Mouse (Mus musculus): ENCODE measurements around the gene Kcnip2. TPM values are rescaled to one million over a fixed set of nuclear protein-coding genes. Genes with fewer than 3 reads are reported as not detected.

The Kcnip2 gene
- total and polyA plus RNA-seq, 2 experiments from 2014 or later: 41.8 to 81.7 TPM

DNA sequence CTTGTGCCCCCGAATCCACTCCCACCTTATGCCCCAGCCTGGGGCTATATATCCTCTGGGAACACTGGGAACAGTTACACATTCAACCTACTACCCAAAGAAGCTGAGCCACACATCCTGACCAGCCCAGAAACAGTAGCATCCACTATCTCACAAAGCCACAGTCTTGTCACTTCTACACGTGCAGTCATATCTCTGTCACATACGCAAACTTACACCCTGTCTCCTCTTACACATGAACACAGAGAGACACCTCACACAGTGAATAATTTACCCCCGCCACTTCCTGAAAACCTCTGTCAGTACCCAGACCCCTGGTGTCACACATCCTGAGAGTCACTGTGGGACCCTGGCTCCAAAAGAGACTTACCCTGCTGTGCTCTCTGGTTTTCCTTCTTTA, 13.2 kb downstream of the Kcnip2 start:
- no peaks in the 10 kb centered on the region for H3K9me3 ChIP-seq (replicated peaks; ENCODE audit: control insufficient read depth, low read length)
- ATAC-seq (ENCODE audit: insufficient read depth, low read depth) (no peak), DNase-seq (ENCODE audit: low spot score) (no peak)
- H3K9ac ChIP-seq (replicated peaks; ENCODE audit: low read depth, low read length): no peak overlapping the region
- H3K4me1 ChIP-seq (ENCODE audit: control insufficient read depth, insufficient read depth): no peaks in the 10 kb centered on the region
- no peak overlapping the region for H3K27ac ChIP-seq (ENCODE audit: low read depth)
- H3K4me3 ChIP-seq (ENCODE audit: low read depth, low read length): no peak overlapping the region
- TF ChIP-seq EP300 (IDR thresholded peaks at IDR 0.05; ENCODE audit: low read depth) (no peak), CTCF (IDR thresholded peaks at IDR 0.05; ENCODE audit: low read depth) (no peak)
- no peaks in the 10 kb centered on the region for H3K27me3 ChIP-seq (ENCODE audit: control insufficient read depth, insufficient read depth, low read length)
- WGBS: 48% methylated on average over 4 of the region's 4 CpGs
- no peak overlapping the region for H3K4me2 ChIP-seq (ENCODE audit: low read depth, low read length)
- H3K36me3 ChIP-seq (replicated peaks; ENCODE audit: control insufficient read depth, insufficient read depth, low read length): no peaks in the 10 kb centered on the region

DNA sequence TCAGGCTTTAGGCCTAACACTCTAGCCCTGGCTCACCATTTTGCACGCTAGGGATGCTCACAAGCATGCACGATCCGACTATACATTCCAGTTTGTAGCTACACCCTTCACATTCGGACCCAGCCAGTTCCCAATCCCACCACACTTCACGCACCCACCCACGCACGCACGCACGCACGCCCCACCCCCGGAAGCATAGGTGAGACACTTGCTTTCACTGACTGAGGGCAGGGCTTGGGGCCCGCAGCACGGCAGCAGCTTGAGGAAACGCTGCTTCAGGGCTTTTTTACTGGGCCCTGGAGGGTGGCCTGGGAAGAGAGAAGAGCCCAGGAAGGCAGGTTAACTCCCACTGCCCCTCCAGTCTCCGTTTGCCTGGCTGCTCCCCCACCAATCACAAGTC, 19.0 kb downstream of the Kcnip2 start:
- no peaks in the 10 kb centered on the region for H3K9me3 ChIP-seq (replicated peaks; ENCODE audit: control insufficient read depth, low read length)
- no peak overlapping the region for H3K27ac ChIP-seq (ENCODE audit: low read depth)
- H3K36me3 ChIP-seq (replicated peaks; ENCODE audit: control insufficient read depth, insufficient read depth, low read length): 0 out of 2 replicates have a peak, but pooled peaks cover 6% of the 10 kb centered on the region
- no peaks in the 10 kb centered on the region for H3K4me1 ChIP-seq (ENCODE audit: control insufficient read depth, insufficient read depth)
- DNase-seq (ENCODE audit: low spot score): no peak
- no peak overlapping the region for H3K9ac ChIP-seq (replicated peaks; ENCODE audit: low read depth, low read length)
- 73% methylated on average over 15 of the region's 15 CpGs for WGBS
- H3K4me3 ChIP-seq (ENCODE audit: low read depth, low read length): no peak overlapping the region
- no peak overlapping the region for H3K4me2 ChIP-seq (ENCODE audit: low read depth, low read length)
- TF ChIP-seq CTCF (IDR thresholded peaks at IDR 0.05; ENCODE audit: low read depth) (no peak), EP300 (IDR thresholded peaks at IDR 0.05; ENCODE audit: low read depth) (no peak)
- no peaks in the 10 kb centered on the region for H3K27me3 ChIP-seq (ENCODE audit: control insufficient read depth, insufficient read depth, low read length)
- ATAC-seq (ENCODE audit: insufficient read depth, low read depth): no peak

DNA sequence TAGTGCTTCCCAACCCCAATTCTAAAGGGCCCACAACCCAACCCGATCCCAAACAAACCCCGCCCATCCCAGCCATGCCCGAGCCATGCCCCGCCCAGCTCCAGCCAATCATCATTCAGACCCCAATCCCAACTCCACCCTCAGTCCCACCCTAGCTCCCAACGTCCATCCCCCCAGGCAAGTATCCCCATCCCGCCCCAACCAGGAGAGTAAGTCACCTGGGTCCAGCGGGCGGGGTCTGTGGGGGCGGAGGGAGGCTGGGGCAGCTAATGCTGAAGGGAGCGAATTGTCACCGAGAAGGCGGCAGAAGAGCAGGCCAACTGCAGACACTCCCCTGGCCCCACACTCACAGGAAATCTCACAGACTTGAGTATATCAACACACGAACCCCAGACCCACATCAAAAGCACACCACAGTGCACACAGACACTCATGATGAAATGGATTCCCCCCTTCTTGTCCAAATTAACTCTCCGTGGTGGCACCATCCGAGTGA, 19.8 kb downstream of the Kcnip2 start:
- Histone ChIP-seq H3K9ac (replicated peaks; ENCODE audit: low read depth, low read length) (no peak overlapping the region), H3K4me2 (ENCODE audit: low read depth, low read length) (peak overlapping the region; percentile 28; the same call in 1 of the 2 replicates), H3K9me3 (replicated peaks; ENCODE audit: control insufficient read depth, low read length) (no peaks in the 10 kb centered on the region), H3K36me3 (replicated peaks; ENCODE audit: control insufficient read depth, insufficient read depth, low read length) (0 out of 2 replicates have a peak, but pooled peaks cover 6% of the 10 kb centered on the region), H3K27ac (ENCODE audit: low read depth) (no peak overlapping the region; the same call in 1 of the 2 replicates), H3K27me3 (ENCODE audit: control insufficient read depth, insufficient read depth, low read length) (no peaks in the 10 kb centered on the region), H3K4me3 (ENCODE audit: low read depth, low read length) (no peak overlapping the region), H3K4me1 (ENCODE audit: control insufficient read depth, insufficient read depth) (no peaks in the 10 kb centered on the region)
- WGBS: 18% methylated on average over 15 of the region's 15 CpGs
- TF ChIP-seq CTCF (IDR thresholded peaks at IDR 0.05; ENCODE audit: low read depth) (no peak), EP300 (IDR thresholded peaks at IDR 0.05; ENCODE audit: low read depth) (no peak)
- DNase-seq (ENCODE audit: low spot score) (no peak), ATAC-seq (ENCODE audit: insufficient read depth, low read depth) (0 out of 2 replicates have a peak, but pooled peaks have one; percentile 20)

DNA sequence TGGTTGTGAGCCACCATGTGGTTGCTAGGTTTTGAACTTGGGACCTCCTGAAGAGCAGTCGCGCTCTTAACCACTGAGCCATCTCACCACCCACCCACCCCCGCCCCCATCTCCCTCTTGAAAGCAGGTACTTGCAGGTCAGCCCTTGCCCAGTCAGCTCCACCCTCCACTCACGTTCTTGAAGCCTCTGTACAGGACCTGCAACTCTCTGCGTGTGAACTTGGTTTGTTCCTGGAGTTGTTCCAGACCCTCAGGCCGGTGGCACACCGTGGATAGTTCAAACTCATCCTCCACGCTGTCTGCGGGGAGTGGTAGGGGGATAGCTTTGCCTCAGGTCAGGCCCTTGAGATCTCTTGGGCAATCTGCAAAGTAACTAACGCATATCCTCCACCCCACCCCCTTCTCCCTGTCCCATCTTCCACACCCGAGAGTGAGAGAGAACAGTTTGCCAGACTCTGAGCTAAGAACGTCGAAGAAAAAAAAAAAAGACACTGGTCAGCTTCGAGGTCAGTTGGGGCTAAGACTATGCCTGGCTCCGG, 20.4 kb downstream of the Kcnip2 start:
- WGBS: 24% methylated on average over 15 of the region's 15 CpGs
- H3K4me3 ChIP-seq (ENCODE audit: low read depth, low read length): no peak overlapping the region
- no peak overlapping the region for H3K9ac ChIP-seq (replicated peaks; ENCODE audit: low read depth, low read length)
- no peaks in the 10 kb centered on the region for H3K27me3 ChIP-seq (ENCODE audit: control insufficient read depth, insufficient read depth, low read length)
- H3K4me1 ChIP-seq (ENCODE audit: control insufficient read depth, insufficient read depth): no peaks in the 10 kb centered on the region
- no peaks in the 10 kb centered on the region for H3K9me3 ChIP-seq (replicated peaks; ENCODE audit: control insufficient read depth, low read length)
- ATAC-seq (ENCODE audit: insufficient read depth, low read depth): no peak
- H3K27ac ChIP-seq (ENCODE audit: low read depth): no peak overlapping the region
- peak overlapping the region; percentile 28; the same call in 1 of the 2 replicates for H3K4me2 ChIP-seq (ENCODE audit: low read depth, low read length)
- H3K36me3 ChIP-seq (replicated peaks; ENCODE audit: control insufficient read depth, insufficient read depth, low read length): 0 out of 2 replicates have a peak, but pooled peaks cover 6% of the 10 kb centered on the region
- TF ChIP-seq EP300 (IDR thresholded peaks at IDR 0.05; ENCODE audit: low read depth) (no peak), CTCF (IDR thresholded peaks at IDR 0.05; ENCODE audit: low read depth) (no peak)
- DNase-seq (ENCODE audit: low spot score): no peak

DNA sequence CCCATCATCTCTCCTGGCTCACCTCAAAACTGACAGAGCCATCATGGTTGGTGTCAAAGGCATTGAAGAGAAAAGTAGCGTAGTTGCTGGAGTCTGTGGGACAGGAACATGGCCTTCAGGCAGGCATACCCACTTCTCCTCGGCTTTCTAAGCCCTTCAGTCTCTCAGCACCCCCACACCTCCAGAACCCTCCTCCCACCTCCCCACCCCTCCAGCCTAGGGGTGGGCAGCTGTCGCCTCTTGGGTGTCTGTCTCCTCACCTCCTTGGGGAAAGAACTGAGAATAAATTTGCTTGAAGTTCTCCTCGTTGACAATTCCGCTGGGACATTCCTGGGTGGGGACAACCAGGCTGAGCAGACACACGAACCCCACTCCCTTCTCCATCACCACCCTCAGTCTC, 21.1 kb downstream of the Kcnip2 start:
- Histone ChIP-seq H3K4me3 (ENCODE audit: low read depth, low read length) (no peak overlapping the region), H3K4me2 (ENCODE audit: low read depth, low read length) (no peak overlapping the region), H3K36me3 (replicated peaks; ENCODE audit: control insufficient read depth, insufficient read depth, low read length) (0 out of 2 replicates have a peak, but pooled peaks cover 6% of the 10 kb centered on the region), H3K27ac (ENCODE audit: low read depth) (no peak overlapping the region), H3K27me3 (ENCODE audit: control insufficient read depth, insufficient read depth, low read length) (no peaks in the 10 kb centered on the region), H3K9me3 (replicated peaks; ENCODE audit: control insufficient read depth, low read length) (no peaks in the 10 kb centered on the region), H3K9ac (replicated peaks; ENCODE audit: low read depth, low read length) (no peak overlapping the region), H3K4me1 (ENCODE audit: control insufficient read depth, insufficient read depth) (no peaks in the 10 kb centered on the region)
- no peak for TF ChIP-seq CTCF (IDR thresholded peaks at IDR 0.05; ENCODE audit: low read depth)
- no peak for TF ChIP-seq EP300 (IDR thresholded peaks at IDR 0.05; ENCODE audit: low read depth)
- DNase-seq (ENCODE audit: low spot score) (no peak), ATAC-seq (ENCODE audit: insufficient read depth, low read depth) (no peak)
- WGBS: 62% methylated on average over 6 of the region's 6 CpGs

DNA sequence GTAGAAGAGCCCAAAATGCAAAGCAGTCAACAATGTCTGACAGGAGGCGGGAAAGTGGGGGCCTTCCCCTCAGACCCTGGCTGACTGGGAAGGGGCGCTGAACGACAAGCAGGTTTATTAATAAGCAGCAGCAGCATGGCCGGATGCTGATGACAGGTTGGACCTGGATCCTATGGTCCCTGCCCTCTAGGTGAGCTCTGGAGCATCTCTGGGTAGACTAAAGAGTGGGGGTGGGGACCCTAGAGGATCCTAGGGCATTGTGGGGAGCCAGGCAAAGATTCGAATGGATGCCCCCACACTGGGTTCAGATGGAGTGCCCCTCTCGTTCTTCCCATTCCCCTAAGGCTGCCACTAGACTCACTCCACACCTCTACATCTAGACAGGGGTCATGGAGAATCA, 23.5 kb downstream of the Kcnip2 start:
- no peak overlapping the region for H3K4me2 ChIP-seq (ENCODE audit: low read depth, low read length)
- no peak for ATAC-seq (ENCODE audit: insufficient read depth, low read depth)
- WGBS: 77% methylated on average over 6 of the region's 6 CpGs
- H3K4me3 ChIP-seq (ENCODE audit: low read depth, low read length): no peak overlapping the region
- TF ChIP-seq CTCF (IDR thresholded peaks at IDR 0.05; ENCODE audit: low read depth) (no peak), EP300 (IDR thresholded peaks at IDR 0.05; ENCODE audit: low read depth) (no peak)
- H3K27me3 ChIP-seq (ENCODE audit: control insufficient read depth, insufficient read depth, low read length): no peaks in the 10 kb centered on the region
- no peak overlapping the region for H3K27ac ChIP-seq (ENCODE audit: low read depth)
- H3K9ac ChIP-seq (replicated peaks; ENCODE audit: low read depth, low read length): no peak overlapping the region
- 0 out of 2 replicates have a peak, but pooled peaks cover 6% of the 10 kb centered on the region for H3K36me3 ChIP-seq (replicated peaks; ENCODE audit: control insufficient read depth, insufficient read depth, low read length)
- H3K9me3 ChIP-seq (replicated peaks; ENCODE audit: control insufficient read depth, low read length): no peaks in the 10 kb centered on the region
- H3K4me1 ChIP-seq (ENCODE audit: control insufficient read depth, insufficient read depth): no peaks in the 10 kb centered on the region
- no peak for DNase-seq (ENCODE audit: low spot score)

All from heart, postnatal 0 days (tissue).